Mouse (Mus musculus) kidney, embryonic 16.5 days (tissue): Measurements from ENCODE around the gene Zfp648. TPM values are rescaled to one million over a fixed set of nuclear protein-coding genes. Genes with fewer than 3 reads are reported as not detected.

ENCODE experiments used
- ATAC-seq: fragments of 200-750 bp; cut with Nextera tagmentation; 2 replicates; pipeline ENCODE4 v1.8.0; 2017; ENCODE audit warnings: moderate TSS enrichment; ENCODE audit not compliant: low FRiP score, low TSS enrichment
- H3K27ac ChIP-seq: fragments of 300-500 bp; sonication (generic); 2 replicates; pipeline ENCODE4 v1.5.1; 2014; ENCODE audit warnings: low read length
- H3K27me3 ChIP-seq: fragments of 300-500 bp; sonication (generic); 2 replicates; pipeline ENCODE4 v1.6.1; 2014; ENCODE audit warnings: low read length, control low read depth, mixed read lengths; ENCODE audit not compliant: insufficient read depth
- H3K36me3 ChIP-seq: fragments of 300-500 bp; sonication (generic); 2 replicates; pipeline ENCODE4 v1.6.1; 2014; ENCODE audit warnings: low read length, control low read depth, mixed read lengths; ENCODE audit not compliant: insufficient read depth
- H3K4me1 ChIP-seq: fragments of 300-500 bp; sonication (generic); 2 replicates; pipeline ENCODE4 v1.6.1; 2014; ENCODE audit warnings: low read length, control low read depth, mixed read lengths; ENCODE audit not compliant: insufficient read depth
- H3K4me2 ChIP-seq: fragments of 300-500 bp; sonication (generic); replicated peaks from 2 replicates; pipeline ENCODE4 v1.6.1; 2014; ENCODE audit warnings: low read depth, low read length
- H3K4me3 ChIP-seq: fragments of 300-500 bp; sonication (generic); 2 replicates; pipeline ENCODE4 v1.5.1; 2014; ENCODE audit warnings: mild to moderate bottlenecking, low read length
- H3K9ac ChIP-seq: fragments of 300-500 bp; sonication (generic); replicated peaks from 2 replicates; pipeline ENCODE4 v1.6.1; 2014; ENCODE audit warnings: low read length
- H3K9me3 ChIP-seq: fragments of 300-500 bp; sonication (generic); 2 replicates; pipeline ENCODE4 v1.6.1; 2016; ENCODE audit warnings: low read length, control low read depth
- WGBS: fragments of 180-500 bp; shearing (Covaris S2); extraction: QIAGEN DNeasy Blood & Tissue Kit; methylation state at CpG from one replicate; pipeline ENCODE4 v1.1.7; 2014; 5-methylcytosine and 5-hydroxymethylcytosine counted together
- polyA plus RNA-seq: library from polyadenylated mRNA; unstranded; fragments of >200 nt; fragmentation: Nextera tagmentation; extraction: Ambion mirVana; gene quantifications from 2 replicates; pipeline ENCODE4 v1.2.1, GENCODE M21; 2015

Zfp648 gene
- polyA plus RNA-seq, 1 experiment from 2014 or later: 0.51 TPM

- no peak overlapping the region for H3K27ac ChIP-seq
- H3K4me2 ChIP-seq: peak overlapping the region; percentile 72
- 11% methylated on average over 66 of the region's 66 CpGs for WGBS
- H3K9ac ChIP-seq: peak overlapping the region; percentile 44
- H3K4me1 ChIP-seq: peaks cover 12% of the 10 kb centered on the region
- peaks cover 37% of the 10 kb centered on the region for H3K27me3 ChIP-seq
- ATAC-seq: 0 out of 2 replicates have a peak, but pooled peaks have one; percentile 49
- no peaks in the 10 kb centered on the region for H3K36me3 ChIP-seq
- no peaks in the 10 kb centered on the region for H3K9me3 ChIP-seq
- peak overlapping the region; percentile 44 for H3K4me3 ChIP-seq
Measured at GRCm38 (mm10) chr1:154204652-154205573, 3.9 kb downstream of the Zfp648 start.

DNA sequence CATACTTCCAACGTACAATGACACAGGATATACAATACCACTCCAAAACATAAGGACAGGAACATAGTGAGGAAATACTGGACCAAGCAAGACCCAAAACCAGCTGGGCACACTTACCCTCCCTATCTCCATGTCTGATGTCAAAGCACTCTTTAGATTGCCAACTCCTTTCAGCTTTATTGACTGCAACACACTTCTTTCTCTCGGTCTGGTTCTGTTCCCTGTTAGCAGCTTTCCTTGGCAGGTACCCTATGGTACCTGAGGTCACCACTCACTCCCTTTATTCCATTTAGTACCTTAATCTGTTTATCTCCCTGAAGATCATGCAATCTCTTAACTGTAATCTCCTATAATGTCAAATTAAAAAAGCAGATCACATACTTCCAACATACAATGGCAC, 19.0 kb downstream of the Zfp648 start:
- Histone ChIP-seq H3K36me3 (no peaks in the 10 kb centered on the region), H3K27ac (no peak overlapping the region), H3K9me3 (no peaks in the 10 kb centered on the region), H3K27me3 (no peaks in the 10 kb centered on the region), H3K4me2 (no peak overlapping the region), H3K4me1 (no peaks in the 10 kb centered on the region), H3K4me3 (no peak overlapping the region), H3K9ac (no peak overlapping the region)
- 93% methylated on average over 2 of the region's 2 CpGs for WGBS
- no peak for ATAC-seq

- H3K4me1 ChIP-seq: no peaks in the 10 kb centered on the region
- no peaks in the 10 kb centered on the region for H3K36me3 ChIP-seq
- H3K4me3 ChIP-seq: no peak overlapping the region
- no peaks in the 10 kb centered on the region for H3K9me3 ChIP-seq
- WGBS: 78% methylated on average over 3 of the region's 3 CpGs
- H3K4me2 ChIP-seq: no peak overlapping the region
- no peak for ATAC-seq
- H3K27me3 ChIP-seq: no peaks in the 10 kb centered on the region
- H3K9ac ChIP-seq: no peak overlapping the region
- no peak overlapping the region for H3K27ac ChIP-seq
Measured at GRCm38 (mm10) chr1:154220566-154220965, 19.6 kb downstream of the Zfp648 start.

GRCm38 (mm10) chr1:154223807-154224207, 22.8 kb downstream of the Zfp648 start:
- Histone ChIP-seq H3K27me3 (no peaks in the 10 kb centered on the region), H3K9me3 (no peaks in the 10 kb centered on the region), H3K27ac (no peak overlapping the region), H3K9ac (no peak overlapping the region), H3K36me3 (no peaks in the 10 kb centered on the region), H3K4me2 (no peak overlapping the region), H3K4me3 (no peak overlapping the region), H3K4me1 (no peaks in the 10 kb centered on the region)
- 48% methylated on average over 1 of the region's 1 CpGs for WGBS
- no peak for ATAC-seq

- Histone ChIP-seq H3K27ac (no peak overlapping the region), H3K27me3 (no peaks in the 10 kb centered on the region), H3K36me3 (no peaks in the 10 kb centered on the region), H3K9me3 (no peaks in the 10 kb centered on the region), H3K4me2 (no peak overlapping the region), H3K4me3 (no peak overlapping the region), H3K4me1 (peaks cover 5% of the 10 kb centered on the region; the same call in 1 of the 2 replicates), H3K9ac (no peak overlapping the region)
- WGBS: 67% methylated on average over 4 of the region's 4 CpGs
- ATAC-seq: no peak
Measured at GRCm38 (mm10) chr1:154232594-154232993, 31.6 kb downstream of the Zfp648 start.

GRCm38 (mm10) chr1:154233033-154233432, 32.0 kb downstream of the Zfp648 start:
- no peak overlapping the region for H3K4me2 ChIP-seq
- ATAC-seq: no peak

DNA sequence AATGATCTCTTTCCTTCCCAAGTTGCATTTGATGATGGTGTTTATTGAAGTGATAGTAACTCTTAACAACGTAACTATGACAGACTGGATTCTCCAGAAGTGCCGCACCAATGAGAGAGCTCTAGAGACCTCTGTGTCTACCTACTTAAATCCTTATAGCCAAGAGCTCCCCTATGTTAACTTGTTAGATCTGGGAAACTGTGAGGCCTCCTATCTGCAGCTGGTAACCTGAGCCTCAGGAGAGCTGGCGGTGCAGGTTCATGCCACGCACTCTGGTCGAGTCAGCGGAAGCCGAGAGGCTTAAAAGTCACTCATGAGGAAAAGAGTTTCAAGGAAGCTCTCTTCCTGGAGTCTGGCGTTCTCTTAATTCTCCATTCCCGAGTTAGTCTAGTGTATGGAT, 33.8 kb downstream of the Zfp648 start:
- ATAC-seq: peak; percentile 70; the same call in 1 of the 2 replicates
- H3K9me3 ChIP-seq: no peaks in the 10 kb centered on the region
- H3K9ac ChIP-seq: no peak overlapping the region
- no peak overlapping the region for H3K27ac ChIP-seq
- peaks cover 5% of the 10 kb centered on the region; the same call in 1 of the 2 replicates for H3K4me1 ChIP-seq
- H3K4me3 ChIP-seq: no peak overlapping the region
- H3K36me3 ChIP-seq: no peaks in the 10 kb centered on the region
- H3K27me3 ChIP-seq: no peaks in the 10 kb centered on the region
- WGBS: 55% methylated on average over 9 of the region's 9 CpGs
- no peak overlapping the region for H3K4me2 ChIP-seq

More at GRCm38 (mm10) chr1:154233033-154233432, 32.0 kb downstream of the Zfp648 start:
- Histone ChIP-seq H3K27ac (no peak overlapping the region), H3K9me3 (no peaks in the 10 kb centered on the region), H3K36me3 (no peaks in the 10 kb centered on the region), H3K4me3 (no peak overlapping the region), H3K4me1 (peaks cover 5% of the 10 kb centered on the region; the same call in 1 of the 2 replicates), H3K27me3 (no peaks in the 10 kb centered on the region), H3K9ac (no peak overlapping the region)
- WGBS: 67% methylated on average over 6 of the region's 6 CpGs

DNA sequence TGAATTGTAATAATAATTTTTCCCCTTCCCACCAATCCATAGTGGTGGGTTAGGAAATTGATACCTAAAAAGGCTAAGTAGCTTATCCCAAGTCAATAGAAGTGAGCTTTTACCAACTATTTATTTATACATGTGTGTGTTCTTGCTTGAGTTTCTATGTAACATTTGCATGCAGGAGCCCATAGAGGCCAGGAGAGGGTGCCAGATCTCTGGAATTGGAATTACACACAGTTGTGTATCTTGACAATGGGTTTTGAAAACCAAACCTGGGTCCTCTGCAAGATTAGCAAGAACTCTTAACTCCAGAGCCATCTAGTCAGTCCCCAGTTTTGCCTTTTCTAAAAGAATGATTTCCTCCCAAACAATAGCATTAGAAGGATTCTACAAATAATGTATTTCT, 37.9 kb downstream of the Zfp648 start:
- Histone ChIP-seq H3K4me3 (no peak overlapping the region), H3K4me1 (peaks cover 5% of the 10 kb centered on the region; the same call in 1 of the 2 replicates), H3K4me2 (no peak overlapping the region), H3K27me3 (no peaks in the 10 kb centered on the region), H3K36me3 (no peaks in the 10 kb centered on the region), H3K9ac (no peak overlapping the region), H3K27ac (no peak overlapping the region), H3K9me3 (no peaks in the 10 kb centered on the region)
- no peak for ATAC-seq

DNA sequence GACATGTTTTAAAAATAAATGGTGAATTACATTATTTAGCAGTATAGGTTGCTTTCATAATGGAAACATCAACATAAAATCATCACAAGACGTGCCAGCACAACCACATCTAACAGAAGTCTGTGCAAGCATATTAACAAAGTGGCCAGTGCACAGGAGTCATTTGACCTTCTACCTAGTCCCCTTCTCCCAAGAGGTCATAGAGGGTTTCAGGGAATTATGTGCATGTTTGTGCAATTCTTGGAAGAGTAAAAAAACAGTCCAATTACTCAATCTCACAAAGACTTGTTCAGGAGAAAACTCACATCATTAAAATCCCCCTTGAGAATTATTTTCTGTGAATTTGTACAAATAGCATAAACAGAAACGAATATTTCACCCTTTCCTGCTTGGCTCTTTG, 50.2 kb downstream of the Zfp648 start:
- no peak overlapping the region for H3K4me2 ChIP-seq
- H3K27me3 ChIP-seq: no peaks in the 10 kb centered on the region
- no peaks in the 10 kb centered on the region for H3K4me1 ChIP-seq
- no peak overlapping the region for H3K9ac ChIP-seq
- 81% methylated on average over 2 of the region's 2 CpGs for WGBS
- H3K9me3 ChIP-seq: no peaks in the 10 kb centered on the region
- H3K36me3 ChIP-seq: no peaks in the 10 kb centered on the region
- H3K27ac ChIP-seq: no peak overlapping the region
- no peak for ATAC-seq
- no peak overlapping the region for H3K4me3 ChIP-seq

- no peak overlapping the region for H3K27ac ChIP-seq
- no peak for ATAC-seq
Measured at GRCm38 (mm10) chr1:154252739-154253138, 51.8 kb downstream of the Zfp648 start.

More at GRCm38 (mm10) chr1:154252739-154253138, 51.8 kb downstream of the Zfp648 start:
- H3K4me3 ChIP-seq: no peak overlapping the region
- no peaks in the 10 kb centered on the region for H3K4me1 ChIP-seq
- no peaks in the 10 kb centered on the region for H3K36me3 ChIP-seq
- H3K9me3 ChIP-seq: no peaks in the 10 kb centered on the region
- no peaks in the 10 kb centered on the region for H3K27me3 ChIP-seq
- H3K9ac ChIP-seq: no peak overlapping the region
- no peak overlapping the region for H3K4me2 ChIP-seq
- 23% methylated on average over 5 of the region's 5 CpGs for WGBS
